Mouse (Mus musculus): ENCODE measurements around the gene Shd.

- TF ChIP-seq POLR2A (IDR thresholded peaks at IDR 0.05; ENCODE audit: borderline replicate concordance, extremely low read depth, insufficient read depth, insufficient read length, poor library complexity, severe bottlenecking), result peak; percentile 37; the same call in 1 of the 2 replicates
- TF ChIP-seq CTCF (IDR thresholded peaks at IDR 0.05; ENCODE audit: borderline replicate concordance, extremely low read depth, insufficient read depth, insufficient read length), result no peak
Measured at GRCm38 (mm10) chr17:55958918-55959728, 11.1 kb upstream of the Shd start, which contains the start of gene Yju2.
